Mouse (Mus musculus): Measurements from ENCODE around the gene Tmc3. TPM values are rescaled to one million over a fixed set of nuclear protein-coding genes. Genes with fewer than 3 reads are reported as not detected.
A peak's percentile ranks its signal among the peaks of the same experiment; 100 is the strongest.

Gene Tmc3
- polyA plus RNA-seq, 1 experiment from 2014 or later: 0.33 TPM

GRCm38 (mm10) chr7:83572451-83572850, 12.3 kb upstream of the Tmc3 start:
- 79% methylated on average over 2 of the region's 2 CpGs for WGBS

GRCm38 (mm10) chr7:83580946-83581345, 3.8 kb upstream of the Tmc3 start:
- H3K4me3 ChIP-seq (ENCODE audit: low read length): no peak overlapping the region
- no peak overlapping the region for H3K9ac ChIP-seq (ENCODE audit: low read depth, low read length)
- H3K36me3 ChIP-seq (ENCODE audit: control insufficient read depth, insufficient read depth, low read length): no peaks in the 10 kb centered on the region
- H3K4me2 ChIP-seq (ENCODE audit: low read length): no peak overlapping the region
- peaks cover 8% of the 10 kb centered on the region for H3K4me1 ChIP-seq (ENCODE audit: control insufficient read depth, insufficient read depth, low read depth, low read length)
- no peaks in the 10 kb centered on the region for H3K27me3 ChIP-seq (replicated peaks; ENCODE audit: control insufficient read depth, insufficient read depth, low read length)
- WGBS: 27% methylated on average over 4 of the region's 4 CpGs
- H3K9me3 ChIP-seq (ENCODE audit: control insufficient read depth, low read length): no peaks in the 10 kb centered on the region
- H3K27ac ChIP-seq (ENCODE audit: low read depth, low read length): no peak overlapping the region
- peak; percentile 91 for ATAC-seq

More at GRCm38 (mm10) chr7:83572451-83572850, 12.3 kb upstream of the Tmc3 start:
- H3K27me3 ChIP-seq (replicated peaks; ENCODE audit: control insufficient read depth, insufficient read depth, low read length): no peaks in the 10 kb centered on the region
- H3K4me1 ChIP-seq (ENCODE audit: control insufficient read depth, insufficient read depth, low read depth, low read length): no peaks in the 10 kb centered on the region
- no peak overlapping the region for H3K27ac ChIP-seq (ENCODE audit: low read depth, low read length)
- H3K9me3 ChIP-seq (ENCODE audit: control insufficient read depth, low read length): no peaks in the 10 kb centered on the region
- H3K9ac ChIP-seq (ENCODE audit: low read depth, low read length): no peak overlapping the region
- ATAC-seq: no peak
- H3K4me2 ChIP-seq (ENCODE audit: low read length): no peak overlapping the region
- no peak overlapping the region for H3K4me3 ChIP-seq (ENCODE audit: low read length)
- no peaks in the 10 kb centered on the region for H3K36me3 ChIP-seq (ENCODE audit: control insufficient read depth, insufficient read depth, low read length)

GRCm38 (mm10) chr7:83594056-83594455, 9.3 kb downstream of the Tmc3 start:
- Histone ChIP-seq H3K9ac (ENCODE audit: low read depth, low read length) (no peak overlapping the region), H3K36me3 (ENCODE audit: control insufficient read depth, insufficient read depth, low read length) (no peaks in the 10 kb centered on the region), H3K27ac (ENCODE audit: low read depth, low read length) (no peak overlapping the region), H3K4me2 (ENCODE audit: low read length) (no peak overlapping the region), H3K4me3 (ENCODE audit: low read length) (no peak overlapping the region), H3K9me3 (ENCODE audit: control insufficient read depth, low read length) (no peaks in the 10 kb centered on the region), H3K4me1 (ENCODE audit: control insufficient read depth, insufficient read depth, low read depth, low read length) (no peaks in the 10 kb centered on the region), H3K27me3 (replicated peaks; ENCODE audit: control insufficient read depth, insufficient read depth, low read length) (no peaks in the 10 kb centered on the region)
- 73% methylated on average over 3 of the region's 3 CpGs for WGBS
- ATAC-seq: no peak

- Histone ChIP-seq H3K27me3 (replicated peaks; ENCODE audit: control insufficient read depth, insufficient read depth, low read length) (no peaks in the 10 kb centered on the region), H3K4me1 (ENCODE audit: control insufficient read depth, insufficient read depth, low read depth, low read length) (no peaks in the 10 kb centered on the region), H3K36me3 (ENCODE audit: control insufficient read depth, insufficient read depth, low read length) (no peaks in the 10 kb centered on the region), H3K27ac (ENCODE audit: low read depth, low read length) (no peak overlapping the region), H3K9me3 (ENCODE audit: control insufficient read depth, low read length) (no peaks in the 10 kb centered on the region), H3K4me2 (ENCODE audit: low read length) (no peak overlapping the region), H3K9ac (ENCODE audit: low read depth, low read length) (no peak overlapping the region), H3K4me3 (ENCODE audit: low read length) (no peak overlapping the region)
- WGBS: 94% methylated on average over 3 of the region's 3 CpGs
- ATAC-seq: no peak
Observed at GRCm38 (mm10) chr7:83597063-83597462, 12.3 kb downstream of the Tmc3 start.

- H3K4me2 ChIP-seq (ENCODE audit: low read length): no peak overlapping the region
- H3K9me3 ChIP-seq (ENCODE audit: control insufficient read depth, low read length): no peaks in the 10 kb centered on the region
- no peaks in the 10 kb centered on the region for H3K27me3 ChIP-seq (replicated peaks; ENCODE audit: control insufficient read depth, insufficient read depth, low read length)
- H3K4me1 ChIP-seq (ENCODE audit: control insufficient read depth, insufficient read depth, low read depth, low read length): no peaks in the 10 kb centered on the region
- no peak overlapping the region for H3K27ac ChIP-seq (ENCODE audit: low read depth, low read length)
- no peak for ATAC-seq
- no peaks in the 10 kb centered on the region for H3K36me3 ChIP-seq (ENCODE audit: control insufficient read depth, insufficient read depth, low read length)
- H3K4me3 ChIP-seq (ENCODE audit: low read length): no peak overlapping the region
- 88% methylated on average over 13 of the region's 13 CpGs for WGBS
- no peak overlapping the region for H3K9ac ChIP-seq (ENCODE audit: low read depth, low read length)
Observed at GRCm38 (mm10) chr7:83598997-83599912, 14.5 kb downstream of the Tmc3 start.

GRCm38 (mm10) chr7:83599913-83600286, 15.2 kb downstream of the Tmc3 start:
- no peak overlapping the region for H3K9ac ChIP-seq (ENCODE audit: low read depth, low read length)
- WGBS: 55% methylated on average over 8 of the region's 8 CpGs
- no peak overlapping the region for H3K27ac ChIP-seq (ENCODE audit: low read depth, low read length)
- H3K9me3 ChIP-seq (ENCODE audit: control insufficient read depth, low read length): no peaks in the 10 kb centered on the region
- H3K4me1 ChIP-seq (ENCODE audit: control insufficient read depth, insufficient read depth, low read depth, low read length): no peaks in the 10 kb centered on the region
- ATAC-seq: no peak
- H3K27me3 ChIP-seq (replicated peaks; ENCODE audit: control insufficient read depth, insufficient read depth, low read length): no peaks in the 10 kb centered on the region
- H3K4me2 ChIP-seq (ENCODE audit: low read length): no peak overlapping the region
- no peak overlapping the region for H3K4me3 ChIP-seq (ENCODE audit: low read length)
- no peaks in the 10 kb centered on the region for H3K36me3 ChIP-seq (ENCODE audit: control insufficient read depth, insufficient read depth, low read length)

- Histone ChIP-seq H3K9ac (ENCODE audit: low read depth, low read length) (no peak overlapping the region), H3K36me3 (ENCODE audit: control insufficient read depth, insufficient read depth, low read length) (no peaks in the 10 kb centered on the region), H3K27me3 (replicated peaks; ENCODE audit: control insufficient read depth, insufficient read depth, low read length) (no peaks in the 10 kb centered on the region), H3K4me2 (ENCODE audit: low read length) (no peak overlapping the region), H3K4me3 (ENCODE audit: low read length) (no peak overlapping the region), H3K9me3 (ENCODE audit: control insufficient read depth, low read length) (no peaks in the 10 kb centered on the region), H3K27ac (ENCODE audit: low read depth, low read length) (no peak overlapping the region), H3K4me1 (ENCODE audit: control insufficient read depth, insufficient read depth, low read depth, low read length) (no peaks in the 10 kb centered on the region)
- ATAC-seq: no peak
- WGBS: 88% methylated on average over 7 of the region's 7 CpGs
Observed at GRCm38 (mm10) chr7:83604180-83604944, 19.6 kb downstream of the Tmc3 start.

- H3K36me3 ChIP-seq (ENCODE audit: control insufficient read depth, insufficient read depth, low read length): no peaks in the 10 kb centered on the region
- no peak overlapping the region for H3K4me2 ChIP-seq (ENCODE audit: low read length)
- H3K9me3 ChIP-seq (ENCODE audit: control insufficient read depth, low read length): no peaks in the 10 kb centered on the region
- 98% methylated on average over 2 of the region's 2 CpGs for WGBS
- H3K4me3 ChIP-seq (ENCODE audit: low read length): no peak overlapping the region
- no peaks in the 10 kb centered on the region for H3K27me3 ChIP-seq (replicated peaks; ENCODE audit: control insufficient read depth, insufficient read depth, low read length)
- H3K27ac ChIP-seq (ENCODE audit: low read depth, low read length): no peak overlapping the region
- no peaks in the 10 kb centered on the region for H3K4me1 ChIP-seq (ENCODE audit: control insufficient read depth, insufficient read depth, low read depth, low read length)
- no peak for ATAC-seq
- no peak overlapping the region for H3K9ac ChIP-seq (ENCODE audit: low read depth, low read length)
Observed at GRCm38 (mm10) chr7:83606796-83607195, 22.1 kb downstream of the Tmc3 start.

GRCm38 (mm10) chr7:83609891-83610290, 25.2 kb downstream of the Tmc3 start:
- Histone ChIP-seq H3K27ac (ENCODE audit: low read depth, low read length) (no peak overlapping the region), H3K9ac (ENCODE audit: low read depth, low read length) (no peak overlapping the region), H3K4me2 (ENCODE audit: low read length) (no peak overlapping the region), H3K4me1 (ENCODE audit: control insufficient read depth, insufficient read depth, low read depth, low read length) (no peaks in the 10 kb centered on the region), H3K4me3 (ENCODE audit: low read length) (no peak overlapping the region), H3K36me3 (ENCODE audit: control insufficient read depth, insufficient read depth, low read length) (no peaks in the 10 kb centered on the region), H3K9me3 (ENCODE audit: control insufficient read depth, low read length) (no peaks in the 10 kb centered on the region), H3K27me3 (replicated peaks; ENCODE audit: control insufficient read depth, insufficient read depth, low read length) (no peaks in the 10 kb centered on the region)
- WGBS: 98% methylated on average over 4 of the region's 4 CpGs
- ATAC-seq: no peak
